Mouse (Mus musculus) left cerebral cortex, adult 2 months (tissue): ENCODE results near the gene Setd2. TPM values are rescaled to one million over a fixed set of nuclear protein-coding genes. Genes with fewer than 3 reads are reported as not detected.

Experiments
- DNase-seq, 2 experiments: peaks; one replicate each; pipeline ENCODE4 v3.0.0; 2021 to 2022; ENCODE audit warnings: low spot score in 2 of 2, mixed read lengths in 1 of 2; ENCODE audit errors: extremely low spot score in 1 of 2
- H3K27ac ChIP-seq: fragments of 200-600 bp; 2 replicates; pipeline ENCODE4 v1.8.1; 2022
- H3K4me3 ChIP-seq: fragments of 200-600 bp; 2 replicates; pipeline ENCODE4 v1.8.1; 2022
- CTCF ChIP-seq: fragments of 200-600 bp; IDR thresholded peaks from 2 replicates; pipeline ENCODE4 v1.8.1; 2022; ENCODE audit warnings: antibody characterized with exemption, mild to moderate bottlenecking, moderate library complexity
- intact Hi-C: fragments of 180-260 bp; cut with DNase I; formaldehyde crosslinking; loops from one replicate; pipeline ENCODE4 v1.15.1; 2025
- microRNA-seq, 2 experiments: library from miRNA; unstranded; fragments of <30 nt; microRNA quantifications; one replicate each; pipeline ENCODE4 v1.2.0; 2021
- total RNA-seq, 2 experiments: library from RNA; stranded (reverse); gene quantifications; 2 replicates each; pipeline ENCODE4 v1.2.3; 2021

Gene Setd2
- total RNA-seq, 2 experiments from 2014 or later: 64.1 to 71.1 TPM

- H3K4me3 ChIP-seq: peak within 1 kb of the TSS; percentile 85
- H3K27ac ChIP-seq: peak within 1 kb of the TSS; percentile 99
- intact Hi-C loops: loop anchor here (2.0 kb wide), 1 partner anchor 28 kb away; no protein-coding TSS in a partner anchor
- TF ChIP-seq CTCF: peak; percentile 31; the same call in 1 of the 2 replicates
- peak; percentile 93 for DNase-seq
Observed at GRCm38 (mm10) chr9:110656249-110657221, 124.1 kb downstream of the Setd2 start, which contains the start of gene Ccdc12. TSS of gene Ccdc12 (plus strand) at chr9:110656503.

GRCm38 (mm10) chr9:110657474-110658078, 125.2 kb downstream of the Setd2 start:
- H3K4me3 ChIP-seq: peak overlapping the region; percentile 85
- no peak for DNase-seq
- intact Hi-C loops: loop anchor here (2.0 kb wide), 1 partner anchor 27 kb away; no protein-coding TSS in a partner anchor
- no peak for TF ChIP-seq CTCF
- H3K27ac ChIP-seq: peak overlapping the region; percentile 99

- no peak for TF ChIP-seq CTCF
- H3K4me3 ChIP-seq: no peak overlapping the region
- no peak overlapping the region for H3K27ac ChIP-seq
- no peak for DNase-seq
- intact Hi-C loops: no loop called here
Observed at GRCm38 (mm10) chr9:110659521-110659920, 127.1 kb downstream of the Setd2 start.

- no peak for DNase-seq
- Histone ChIP-seq H3K27ac (no peak overlapping the region), H3K4me3 (no peak overlapping the region)
- no peak for TF ChIP-seq CTCF
- intact Hi-C loops: no loop called here
Observed at GRCm38 (mm10) chr9:110660208-110660607, 127.8 kb downstream of the Setd2 start.

GRCm38 (mm10) chr9:110660856-110661612, 128.6 kb downstream of the Setd2 start:
- intact Hi-C loops: no loop called here
- no peak for DNase-seq
- Histone ChIP-seq H3K4me3 (no peak overlapping the region), H3K27ac (no peak overlapping the region)
- no peak for TF ChIP-seq CTCF

- Histone ChIP-seq H3K27ac (no peak overlapping the region), H3K4me3 (no peak overlapping the region)
- no peak for DNase-seq
- intact Hi-C loops: no loop called here
- TF ChIP-seq CTCF: no peak
Observed at GRCm38 (mm10) chr9:110662844-110663243, 130.4 kb downstream of the Setd2 start.

GRCm38 (mm10) chr9:110665912-110666311, 133.5 kb downstream of the Setd2 start:
- H3K27ac ChIP-seq: no peak overlapping the region; the same call in 1 of the 2 replicates
- H3K4me3 ChIP-seq: no peak overlapping the region
- DNase-seq: no peak
- no peak for TF ChIP-seq CTCF
- intact Hi-C loops: no loop called here

GRCm38 (mm10) chr9:110666374-110666773, 134.0 kb downstream of the Setd2 start:
- no peak for TF ChIP-seq CTCF
- intact Hi-C loops: no loop called here
- DNase-seq: no peak
- H3K27ac ChIP-seq: no peak overlapping the region; the same call in 1 of the 2 replicates
- H3K4me3 ChIP-seq: no peak overlapping the region

GRCm38 (mm10) chr9:110667219-110667836, 134.9 kb downstream of the Setd2 start:
- no peak for TF ChIP-seq CTCF
- no peak overlapping the region for H3K4me3 ChIP-seq
- no peak for DNase-seq
- intact Hi-C loops: no loop called here
- no peak overlapping the region for H3K27ac ChIP-seq

Small RNA genes lying within 50 kb of the gene (microRNA-seq; reads per million reads assigned to microRNA genes)
- gene Mir8107: 0 to 0.24 reads per million in 2 experiments

Other genes starting within 250 kb of the Setd2 start
- 10 to 100 TPM in 1 of 2 experiments, 1 to 10 TPM in 1; 9.1 to 14.1 TPM for gene Elp6, start 227.4 kb upstream of the Setd2 start, total RNA-seq
- gene Scap, start 199.3 kb upstream of the Setd2 start, total RNA-seq: 100 to 1,000 TPM in 1 of 2 experiments, 10 to 100 TPM in 1; 97.0 to 107 TPM
- gene Ptpn23, start 124.4 kb upstream of the Setd2 start, total RNA-seq: 10 to 100 TPM; 63.6 to 64.1 TPM
- under 1 TPM in 1 of 2 experiments, not detected in 1; 0.57 TPM for gene Ngp, start 112.8 kb upstream of the Setd2 start, total RNA-seq
- gene Klhl18, start 55.9 kb upstream of the Setd2 start, total RNA-seq: 10 to 100 TPM; 27.4 to 28.3 TPM
- 1 to 10 TPM; 3.8 to 4.4 TPM for gene Kif9, start 55.6 kb upstream of the Setd2 start, total RNA-seq
- gene Nradd, start 91.9 kb downstream of the Setd2 start, total RNA-seq: 1 to 10 TPM; 2.7 to 3.6 TPM
- 10 to 100 TPM; 12.6 to 14.4 TPM for gene Nbeal2, start 121.6 kb downstream of the Setd2 start, total RNA-seq
- 10 to 100 TPM; 56.2 to 56.9 TPM for gene Ccdc12, start 123.9 kb downstream of the Setd2 start, total RNA-seq
- gene Myl3, start 209.3 kb downstream of the Setd2 start, total RNA-seq: not detected
- 1 to 10 TPM; 5.8 to 7.2 TPM for gene Pth1r, start 214.5 kb downstream of the Setd2 start, total RNA-seq